Mouse (Mus musculus): ENCODE measurements around the gene Dtx3. TPM values are rescaled to one million over a fixed set of nuclear protein-coding genes. Genes with fewer than 3 reads are reported as not detected.
"Not testable (repeated sequence)": the region's sequence is repeated elsewhere in the genome, so short reads cannot be mapped to it uniquely, and the experiment has no call there.

The Dtx3 gene
- polyA plus RNA-seq, 1 experiment from 2014 or later = 125 TPM

DNA sequence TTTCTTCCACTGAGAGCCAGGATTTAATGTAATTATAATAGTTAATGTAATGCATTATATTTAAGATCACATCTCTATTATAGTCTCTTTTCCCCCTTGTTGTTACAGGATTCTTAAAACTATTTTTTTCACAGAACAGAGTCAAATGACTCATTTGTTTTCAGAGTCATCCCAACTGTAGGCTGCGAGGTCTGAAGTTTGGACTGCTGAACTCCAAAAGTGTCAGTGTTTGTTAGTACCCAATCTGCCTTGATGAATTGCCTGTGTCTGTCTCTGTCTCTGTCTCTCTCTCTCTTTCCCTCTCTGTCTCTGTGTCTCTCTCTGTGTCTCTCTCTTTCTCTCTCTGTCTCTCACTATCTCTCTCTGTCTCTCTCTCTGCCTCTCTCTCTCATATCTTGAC lies 39.0 kb downstream of the Dtx3 start:
- H3K36me3 ChIP-seq (ENCODE audit: control insufficient read depth, insufficient read depth, low read length) = no peaks in the 10 kb centered on the region

DNA sequence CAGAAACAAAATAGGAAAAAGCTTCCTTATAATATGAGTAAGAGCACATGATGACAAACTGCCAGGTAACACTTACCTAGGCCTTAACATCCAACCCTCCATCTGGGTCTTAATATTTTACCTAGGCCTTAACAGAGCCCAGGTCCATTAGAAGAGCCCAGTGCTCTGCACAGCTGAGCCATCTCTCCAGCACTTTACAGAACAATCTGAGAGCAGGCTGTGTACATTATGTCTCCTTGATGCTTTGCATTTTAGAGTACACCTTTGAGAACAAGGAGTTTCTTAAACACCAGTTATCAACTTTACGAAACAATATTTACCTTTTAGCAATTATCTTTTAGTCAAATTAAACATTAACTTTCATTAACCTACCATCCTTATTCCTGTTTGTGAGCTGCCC lies 39.4 kb downstream of the Dtx3 start:
- no peak overlapping the region for H3K9ac ChIP-seq (replicated peaks; ENCODE audit: low read depth, low read length)
- H3K4me2 ChIP-seq (replicated peaks; ENCODE audit: low read depth, low read length) = no peak overlapping the region
- WGBS = 58% methylated on average over 1 of the region's 1 CpGs
- no peak overlapping the region for H3K4me3 ChIP-seq (ENCODE audit: low read depth, low read length)
- no peaks in the 10 kb centered on the region for H3K4me1 ChIP-seq (ENCODE audit: control insufficient read depth, insufficient read depth, low read length)
- no peaks in the 10 kb centered on the region for H3K36me3 ChIP-seq (ENCODE audit: control insufficient read depth, insufficient read depth, low read length)
- no peak; the same call in 1 of the 2 replicates for ATAC-seq (ENCODE audit: insufficient number of reproducible peaks, insufficient read depth, low FRiP score, low read depth)
- H3K9me3 ChIP-seq (ENCODE audit: control insufficient read depth, low read depth, low read length) = no peaks in the 10 kb centered on the region
- no peaks in the 10 kb centered on the region for H3K27me3 ChIP-seq (ENCODE audit: control insufficient read depth, insufficient read depth, low read length)
- 0 out of 2 replicates have a peak overlapping the region, but pooled peaks have one; percentile 6 for H3K27ac ChIP-seq (ENCODE audit: low read length)

More for the DNA sequence above, 39.0 kb downstream of the Dtx3 start:
- no peaks in the 10 kb centered on the region for H3K4me1 ChIP-seq (ENCODE audit: control insufficient read depth, insufficient read depth, low read length)
- no peaks in the 10 kb centered on the region for H3K27me3 ChIP-seq (ENCODE audit: control insufficient read depth, insufficient read depth, low read length)
- H3K27ac ChIP-seq (ENCODE audit: low read length) = no peak overlapping the region; the same call in 1 of the 2 replicates
- WGBS = 45% methylated on average over 1 of the region's 1 CpGs
- H3K9me3 ChIP-seq (ENCODE audit: control insufficient read depth, low read depth, low read length) = no peaks in the 10 kb centered on the region
- H3K4me2 ChIP-seq (replicated peaks; ENCODE audit: low read depth, low read length) = no peak overlapping the region
- no peak overlapping the region for H3K4me3 ChIP-seq (ENCODE audit: low read depth, low read length)
- ATAC-seq (ENCODE audit: insufficient number of reproducible peaks, insufficient read depth, low FRiP score, low read depth) = no peak
- H3K9ac ChIP-seq (replicated peaks; ENCODE audit: low read depth, low read length) = no peak overlapping the region

DNA sequence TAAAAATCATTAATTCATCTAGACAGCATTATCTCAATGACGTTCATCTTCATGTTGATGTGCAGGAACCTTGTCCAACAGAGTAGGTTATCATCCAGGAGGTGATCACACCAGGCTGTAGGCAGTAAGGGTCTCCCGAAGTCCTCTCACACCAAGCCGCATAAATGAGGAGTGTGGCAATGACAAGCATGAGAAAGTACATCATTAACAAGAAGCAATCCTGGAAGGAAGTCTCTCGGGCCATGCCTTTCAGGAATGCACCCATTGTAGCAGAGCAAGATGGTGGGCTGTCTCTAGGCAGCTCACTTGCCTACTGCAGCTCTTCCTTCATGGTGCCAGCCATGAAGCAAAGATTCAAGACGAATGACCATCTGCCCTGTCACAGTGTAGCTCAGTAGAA lies 40.9 kb downstream of the Dtx3 start:
- H3K9ac ChIP-seq (replicated peaks; ENCODE audit: low read depth, low read length) = no peak overlapping the region
- no peak overlapping the region; the same call in 1 of the 2 replicates for H3K27ac ChIP-seq (ENCODE audit: low read length)
- H3K4me2 ChIP-seq (replicated peaks; ENCODE audit: low read depth, low read length) = no peak overlapping the region
- 85% methylated on average over 5 of the region's 5 CpGs for WGBS
- H3K36me3 ChIP-seq (ENCODE audit: control insufficient read depth, insufficient read depth, low read length) = no peaks in the 10 kb centered on the region
- ATAC-seq (ENCODE audit: insufficient number of reproducible peaks, insufficient read depth, low FRiP score, low read depth) = no peak
- no peaks in the 10 kb centered on the region for H3K4me1 ChIP-seq (ENCODE audit: control insufficient read depth, insufficient read depth, low read length)
- H3K4me3 ChIP-seq (ENCODE audit: low read depth, low read length) = no peak overlapping the region
- H3K9me3 ChIP-seq (ENCODE audit: control insufficient read depth, low read depth, low read length) = no peaks in the 10 kb centered on the region
- no peaks in the 10 kb centered on the region for H3K27me3 ChIP-seq (ENCODE audit: control insufficient read depth, insufficient read depth, low read length)

GRCm38 (mm10) chr10:127154241-127154640 lies 41.3 kb downstream of the Dtx3 start:
- Histone ChIP-seq H3K9me3 (ENCODE audit: control insufficient read depth, low read depth, low read length) (no peaks in the 10 kb centered on the region), H3K4me1 (ENCODE audit: control insufficient read depth, insufficient read depth, low read length) (no peaks in the 10 kb centered on the region), H3K4me3 (ENCODE audit: low read depth, low read length) (no peak overlapping the region), H3K27ac (ENCODE audit: low read length) (no peak overlapping the region), H3K9ac (replicated peaks; ENCODE audit: low read depth, low read length) (no peak overlapping the region), H3K4me2 (replicated peaks; ENCODE audit: low read depth, low read length) (no peak overlapping the region), H3K27me3 (ENCODE audit: control insufficient read depth, insufficient read depth, low read length) (no peaks in the 10 kb centered on the region), H3K36me3 (ENCODE audit: control insufficient read depth, insufficient read depth, low read length) (no peaks in the 10 kb centered on the region)
- 94% methylated on average over 2 of the region's 2 CpGs for WGBS
- no peak for ATAC-seq (ENCODE audit: insufficient number of reproducible peaks, insufficient read depth, low FRiP score, low read depth)

DNA sequence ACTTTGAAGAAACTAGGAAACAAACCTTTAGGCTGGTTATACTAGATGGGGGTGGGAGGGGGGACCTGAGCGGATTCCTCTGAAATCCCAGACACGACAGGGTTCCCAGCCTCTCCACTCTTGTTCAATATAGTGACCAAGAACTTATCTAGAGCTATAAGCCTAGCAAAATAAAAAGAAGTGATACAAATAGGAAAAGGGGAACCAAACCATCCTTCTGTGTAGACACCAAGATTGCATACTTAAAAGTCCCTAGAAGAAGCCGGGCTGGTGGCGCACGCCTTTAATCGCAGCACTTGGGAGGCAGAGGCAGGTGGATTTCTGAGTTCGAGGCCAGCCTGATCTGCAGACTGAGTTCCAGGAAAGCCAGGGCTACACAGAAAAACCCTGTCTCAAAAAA lies 42.2 kb downstream of the Dtx3 start:
- no peak overlapping the region for H3K4me3 ChIP-seq (ENCODE audit: low read depth, low read length)
- ATAC-seq (ENCODE audit: insufficient number of reproducible peaks, insufficient read depth, low FRiP score, low read depth) = no peak
- 96% methylated on average over 7 of the region's 7 CpGs for WGBS

DNA sequence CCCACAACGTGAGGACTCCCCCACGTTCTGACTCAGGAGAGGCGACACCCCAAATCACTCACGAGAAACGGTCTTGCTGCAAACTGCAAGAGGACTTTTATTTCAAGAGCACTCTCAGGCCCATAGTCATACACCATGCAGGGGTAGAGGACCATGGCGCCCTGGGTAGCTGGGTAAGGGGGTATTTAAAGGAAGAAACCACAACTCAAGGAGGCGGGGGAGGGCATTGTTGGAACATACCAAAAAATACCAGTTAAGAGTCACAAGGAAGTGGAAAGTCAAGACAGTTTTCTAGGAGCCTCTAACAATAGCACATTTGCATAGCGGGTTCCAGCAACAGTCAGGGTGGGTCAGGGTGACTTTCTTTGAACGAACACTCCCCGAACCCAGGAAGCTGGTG lies 43.0 kb downstream of the Dtx3 start:
- not testable (repeated sequence) for H3K9me3 ChIP-seq (ENCODE audit: control insufficient read depth, low read depth, low read length); H3K4me3 ChIP-seq (ENCODE audit: low read depth, low read length); H3K27me3 ChIP-seq (ENCODE audit: control insufficient read depth, insufficient read depth, low read length); H3K9ac ChIP-seq (replicated peaks; ENCODE audit: low read depth, low read length); H3K4me1 ChIP-seq (ENCODE audit: control insufficient read depth, insufficient read depth, low read length); ATAC-seq (ENCODE audit: insufficient number of reproducible peaks, insufficient read depth, low FRiP score, low read depth); H3K36me3 ChIP-seq (ENCODE audit: control insufficient read depth, insufficient read depth, low read length); H3K27ac ChIP-seq (ENCODE audit: low read length); H3K4me2 ChIP-seq (replicated peaks; ENCODE audit: low read depth, low read length)
- 84% methylated on average over 10 of the region's 10 CpGs for WGBS

More for the DNA sequence above, 42.2 kb downstream of the Dtx3 start:
- H3K27ac ChIP-seq (ENCODE audit: low read length) = no peak overlapping the region
- no peak overlapping the region for H3K4me2 ChIP-seq (replicated peaks; ENCODE audit: low read depth, low read length)
- H3K4me1 ChIP-seq (ENCODE audit: control insufficient read depth, insufficient read depth, low read length) = no peaks in the 10 kb centered on the region
- no peaks in the 10 kb centered on the region for H3K27me3 ChIP-seq (ENCODE audit: control insufficient read depth, insufficient read depth, low read length)
- H3K9ac ChIP-seq (replicated peaks; ENCODE audit: low read depth, low read length) = no peak overlapping the region
- no peaks in the 10 kb centered on the region for H3K36me3 ChIP-seq (ENCODE audit: control insufficient read depth, insufficient read depth, low read length)
- no peaks in the 10 kb centered on the region for H3K9me3 ChIP-seq (ENCODE audit: control insufficient read depth, low read depth, low read length)

DNA sequence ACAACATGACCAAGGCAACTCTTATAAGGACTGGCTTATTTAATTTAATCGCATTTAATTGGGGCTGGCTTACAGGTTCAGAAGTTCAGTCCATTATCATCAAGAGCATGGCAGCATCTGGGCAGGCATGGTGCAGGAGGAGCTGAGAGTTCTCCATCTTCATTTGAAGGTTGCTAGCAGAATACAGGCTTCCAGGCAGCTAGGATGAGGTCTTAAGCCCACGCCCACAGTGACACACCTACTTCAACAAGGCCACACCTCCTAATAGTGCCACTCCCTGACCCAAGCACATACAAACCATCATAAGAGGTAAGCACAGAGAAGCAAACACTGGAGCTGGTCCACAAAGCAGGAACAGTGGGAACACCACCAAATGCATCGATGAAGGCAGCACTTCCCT lies 44.3 kb downstream of the Dtx3 start:
- not testable (repeated sequence) for H3K27ac ChIP-seq (ENCODE audit: low read length); ATAC-seq (ENCODE audit: insufficient number of reproducible peaks, insufficient read depth, low FRiP score, low read depth); H3K4me3 ChIP-seq (ENCODE audit: low read depth, low read length); H3K9me3 ChIP-seq (ENCODE audit: control insufficient read depth, low read depth, low read length); H3K9ac ChIP-seq (replicated peaks; ENCODE audit: low read depth, low read length); H3K4me1 ChIP-seq (ENCODE audit: control insufficient read depth, insufficient read depth, low read length); H3K36me3 ChIP-seq (ENCODE audit: control insufficient read depth, insufficient read depth, low read length); H3K27me3 ChIP-seq (ENCODE audit: control insufficient read depth, insufficient read depth, low read length); H3K4me2 ChIP-seq (replicated peaks; ENCODE audit: low read depth, low read length)
- 84% methylated on average over 3 of the region's 3 CpGs for WGBS

DNA sequence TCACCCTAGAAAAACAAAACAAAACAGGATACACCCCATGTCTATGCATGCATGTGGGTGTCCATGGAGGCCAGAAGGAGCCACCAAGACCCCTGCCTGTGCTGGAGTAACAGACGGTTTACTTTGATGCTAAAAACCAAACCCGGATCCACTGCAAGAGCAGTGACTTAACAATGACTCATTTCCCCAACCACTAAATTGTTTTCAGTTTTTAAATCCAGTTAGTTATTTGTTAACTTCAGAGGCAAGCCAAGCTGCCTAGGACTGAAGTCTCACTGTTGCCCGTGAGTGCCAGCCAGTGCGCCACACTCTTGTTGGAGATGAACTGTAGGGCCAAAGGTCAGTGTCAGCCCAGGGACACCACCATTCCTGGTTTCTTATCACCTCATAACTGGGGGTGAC lies 45.1 kb downstream of the Dtx3 start:
- WGBS = 78% methylated on average over 4 of the region's 4 CpGs
- Histone ChIP-seq H3K36me3 (ENCODE audit: control insufficient read depth, insufficient read depth, low read length) (no peaks in the 10 kb centered on the region), H3K27me3 (ENCODE audit: control insufficient read depth, insufficient read depth, low read length) (no peaks in the 10 kb centered on the region), H3K9me3 (ENCODE audit: control insufficient read depth, low read depth, low read length) (no peaks in the 10 kb centered on the region), H3K4me3 (ENCODE audit: low read depth, low read length) (no peak overlapping the region), H3K27ac (ENCODE audit: low read length) (no peak overlapping the region), H3K4me1 (ENCODE audit: control insufficient read depth, insufficient read depth, low read length) (no peaks in the 10 kb centered on the region), H3K9ac (replicated peaks; ENCODE audit: low read depth, low read length) (no peak overlapping the region), H3K4me2 (replicated peaks; ENCODE audit: low read depth, low read length) (no peak overlapping the region)
- no peak for ATAC-seq (ENCODE audit: insufficient number of reproducible peaks, insufficient read depth, low FRiP score, low read depth)

DNA sequence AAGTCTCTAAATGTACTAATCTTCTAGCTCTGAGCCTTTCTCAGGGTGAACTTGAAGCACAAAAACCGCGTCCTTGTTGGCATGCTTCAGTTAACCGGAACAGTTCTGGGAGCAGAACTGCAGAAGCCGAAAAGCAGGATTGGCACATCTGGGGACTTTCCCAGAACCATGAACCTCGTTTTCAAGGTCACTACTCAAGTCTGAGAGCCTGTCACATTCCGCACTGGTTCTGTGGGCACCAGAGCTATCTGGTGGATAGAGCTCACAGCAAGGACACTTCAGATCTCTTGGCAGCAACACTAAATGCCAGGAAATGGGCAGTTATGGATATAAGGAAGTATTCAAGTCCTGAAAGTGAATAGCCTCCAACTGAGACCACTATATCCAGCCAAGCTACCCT lies 48.4 kb downstream of the Dtx3 start:
- Histone ChIP-seq H3K9ac (replicated peaks; ENCODE audit: low read depth, low read length) (no peak overlapping the region), H3K4me3 (ENCODE audit: low read depth, low read length) (no peak overlapping the region), H3K4me1 (ENCODE audit: control insufficient read depth, insufficient read depth, low read length) (no peaks in the 10 kb centered on the region), H3K4me2 (replicated peaks; ENCODE audit: low read depth, low read length) (no peak overlapping the region), H3K9me3 (ENCODE audit: control insufficient read depth, low read depth, low read length) (no peaks in the 10 kb centered on the region), H3K36me3 (ENCODE audit: control insufficient read depth, insufficient read depth, low read length) (no peaks in the 10 kb centered on the region), H3K27ac (ENCODE audit: low read length) (no peak overlapping the region), H3K27me3 (ENCODE audit: control insufficient read depth, insufficient read depth, low read length) (no peaks in the 10 kb centered on the region)
- ATAC-seq (ENCODE audit: insufficient number of reproducible peaks, insufficient read depth, low FRiP score, low read depth) = no peak
- 80% methylated on average over 6 of the region's 6 CpGs for WGBS

Measured in stomach, embryonic 14.5 days (tissue).